Mouse (Mus musculus) myocyte (in vitro differentiated cells): ENCODE data around the gene Lgals9. TPM values are rescaled to one million over a fixed set of nuclear protein-coding genes. Genes with fewer than 3 reads are reported as not detected.

Experiments used
- H3K27me3 ChIP-seq: one replicate; pipeline ENCODE4 v1.6.1; 2011; ENCODE audit not compliant: control insufficient read depth, insufficient read depth, insufficient read length
- H3K36me3 ChIP-seq: one replicate; pipeline ENCODE4 v1.6.1; 2011; ENCODE audit not compliant: control insufficient read depth, insufficient read depth
- H3K4me2 ChIP-seq: one replicate; pipeline ENCODE4 v1.6.1; 2011; ENCODE audit warnings: low read depth, control low read depth
- H3K4me3 ChIP-seq: one replicate; pipeline ENCODE4 v1.5.1; 2011; ENCODE audit warnings: mild to moderate bottlenecking, control low read depth, moderate library complexity
- H3K79me2 ChIP-seq: one replicate; pipeline ENCODE4 v1.6.1; 2011; ENCODE audit not compliant: control insufficient read depth, insufficient read depth
- H3ac ChIP-seq: one replicate; pipeline ENCODE4 v1.6.1; 2011; ENCODE audit not compliant: control insufficient read depth, insufficient read length
- CEBPB ChIP-seq: IDR thresholded peaks from 2 replicates; pipeline ENCODE4 v1.6.1; 2011; ENCODE audit warnings: mild to moderate bottlenecking, moderate library complexity; ENCODE audit not compliant: poor library complexity, insufficient read depth, severe bottlenecking
- E2F4 ChIP-seq: IDR thresholded peaks from one replicate; pipeline ENCODE4 v1.6.1; 2011; ENCODE audit warnings: mild to moderate bottlenecking, control low read depth, moderate library complexity; ENCODE audit not compliant: insufficient read depth
- MAX ChIP-seq: IDR thresholded peaks from one replicate; pipeline ENCODE4 v1.6.1; 2011; ENCODE audit warnings: low read depth, mild to moderate bottlenecking, control low read depth
- MYOD1 ChIP-seq, 3 experiments: IDR thresholded peaks; one replicate each; pipeline ENCODE4 v1.6.1; 2011; ENCODE audit warnings: control low read depth in 2 of 3, low read depth in 2 of 3, mild to moderate bottlenecking in 2 of 3, moderate library complexity in 1 of 3; ENCODE audit not compliant: insufficient read length in 2 of 3, control insufficient read depth in 1 of 3
- MYOG ChIP-seq, 3 experiments: IDR thresholded peaks; one replicate each; pipeline ENCODE4 v1.6.1; 2011; ENCODE audit warnings: control low read depth in 2 of 3, low read depth in 2 of 3, mild to moderate bottlenecking in 2 of 3; ENCODE audit not compliant: insufficient read length in 2 of 3, control insufficient read depth in 1 of 3, insufficient read depth in 1 of 3
- POLR2A ChIP-seq: IDR thresholded peaks from one replicate; pipeline ENCODE4 v1.6.1; 2011; ENCODE audit warnings: low read depth, mild to moderate bottlenecking, control low read depth, moderate library complexity; ENCODE audit not compliant: insufficient read length
- POLR2AphosphoS2 ChIP-seq: IDR thresholded peaks from one replicate; pipeline ENCODE4 v1.6.1; 2011; ENCODE audit warnings: low read depth, control low read depth; ENCODE audit not compliant: insufficient read length
- REST ChIP-seq: IDR thresholded peaks from one replicate; pipeline ENCODE4 v1.6.1; 2011; ENCODE audit warnings: mild to moderate bottlenecking, control low read depth, moderate library complexity; ENCODE audit not compliant: insufficient read depth, insufficient read length
- SRF ChIP-seq: IDR thresholded peaks from one replicate; pipeline ENCODE4 v1.6.1; 2011; ENCODE audit warnings: low read depth; ENCODE audit not compliant: control insufficient read depth, insufficient read length
- TCF12 ChIP-seq: IDR thresholded peaks from one replicate; pipeline ENCODE4 v1.6.1; 2011; ENCODE audit warnings: mild to moderate bottlenecking, control low read depth; ENCODE audit not compliant: poor library complexity, insufficient read depth, severe bottlenecking
- TCF3 ChIP-seq: IDR thresholded peaks from one replicate; pipeline ENCODE4 v1.6.1; 2011; ENCODE audit warnings: low read depth, control low read depth; ENCODE audit not compliant: insufficient read length
- USF1 ChIP-seq: IDR thresholded peaks from one replicate; pipeline ENCODE4 v1.6.1; 2011; ENCODE audit warnings: low read depth, mild to moderate bottlenecking, control low read depth, moderate library complexity
- polyA plus RNA-seq: library from polyadenylated mRNA; unstranded; fragments of >200 nt; fragmentation: generic; extraction: Trizol; gene quantifications from one replicate; pipeline ENCODE4 v1.2.1, GENCODE M21; 2012; ENCODE audit warnings: missing spikeins

Gene Lgals9
- polyA plus RNA-seq, 1 experiment, result 20.9 TPM

GRCm38 (mm10) chr11:79003769-79004638 is 19.3 kb upstream of the Lgals9 start:
- Histone ChIP-seq H3K79me2 (no peaks in the 10 kb centered on the region), H3ac (no peak overlapping the region), H3K4me3 (no peak overlapping the region), H3K36me3 (no peaks in the 10 kb centered on the region), H3K27me3 (no peaks in the 10 kb centered on the region), H3K4me2 (no peak overlapping the region)
- TF ChIP-seq POLR2AphosphoS2 (no peak), USF1 (no peak), POLR2A (no peak), MYOD1 (IDR thresholded peaks at IDR 0.05; ENCODE audit: control insufficient read depth in 1 of 3, insufficient read length in 2 of 3, low read depth in 2 of 3) (no peak), MAX (no peak), REST (no peak), E2F4 (no peak), TCF12 (no peak), TCF3 (no peak), SRF (no peak), MYOG (IDR thresholded peaks at IDR 0.05; ENCODE audit: control insufficient read depth in 1 of 3, insufficient read depth in 1 of 3, insufficient read length in 2 of 3, low read depth in 2 of 3) (no peak), CEBPB (no peak)

GRCm38 (mm10) chr11:79003053-79003768 is 18.5 kb upstream of the Lgals9 start:
- TF ChIP-seq E2F4 (no peak), POLR2AphosphoS2 (no peak), MAX (no peak), SRF (no peak), POLR2A (no peak), MYOD1 (IDR thresholded peaks at IDR 0.05; ENCODE audit: control insufficient read depth in 1 of 3, insufficient read length in 2 of 3, low read depth in 2 of 3) (no peak), MYOG (IDR thresholded peaks at IDR 0.05; ENCODE audit: control insufficient read depth in 1 of 3, insufficient read depth in 1 of 3, insufficient read length in 2 of 3, low read depth in 2 of 3) (no peak), TCF12 (no peak), CEBPB (no peak), USF1 (no peak), TCF3 (no peak), REST (no peak)
- Histone ChIP-seq H3K79me2 (no peaks in the 10 kb centered on the region), H3K4me3 (no peak overlapping the region), H3K27me3 (no peaks in the 10 kb centered on the region), H3ac (no peak overlapping the region), H3K36me3 (no peaks in the 10 kb centered on the region), H3K4me2 (peak overlapping the region; percentile 16)

- H3K4me2 ChIP-seq, result peak overlapping the region; percentile 16
- H3K79me2 ChIP-seq, result no peaks in the 10 kb centered on the region
- no peak for TF ChIP-seq CEBPB
- TF ChIP-seq MYOD1 (IDR thresholded peaks at IDR 0.05; ENCODE audit: control insufficient read depth in 1 of 3, insufficient read length in 2 of 3, low read depth in 2 of 3), result peak in 1 of 3 experiments; percentile 26
- no peaks in the 10 kb centered on the region for H3K27me3 ChIP-seq
- no peaks in the 10 kb centered on the region for H3K36me3 ChIP-seq
- no peak overlapping the region for H3K4me3 ChIP-seq
- H3ac ChIP-seq, result no peak overlapping the region
Observed at GRCm38 (mm10) chr11:79002551-79002951, 17.8 kb upstream of the Lgals9 start.

GRCm38 (mm10) chr11:79001871-79002270 is 17.1 kb upstream of the Lgals9 start:
- Histone ChIP-seq H3K27me3 (no peaks in the 10 kb centered on the region), H3ac (no peak overlapping the region), H3K36me3 (no peaks in the 10 kb centered on the region), H3K4me2 (no peak overlapping the region), H3K4me3 (no peak overlapping the region), H3K79me2 (no peaks in the 10 kb centered on the region)
- TF ChIP-seq CEBPB, result no peak
- no peak for TF ChIP-seq TCF3
- no peak for TF ChIP-seq MYOG (IDR thresholded peaks at IDR 0.05; ENCODE audit: control insufficient read depth in 1 of 3, insufficient read depth in 1 of 3, insufficient read length in 2 of 3, low read depth in 2 of 3)
- no peak for TF ChIP-seq USF1
- no peak for TF ChIP-seq SRF
- no peak for TF ChIP-seq MYOD1 (IDR thresholded peaks at IDR 0.05; ENCODE audit: control insufficient read depth in 1 of 3, insufficient read length in 2 of 3, low read depth in 2 of 3)
- TF ChIP-seq TCF12, result no peak
- TF ChIP-seq POLR2A, result no peak
- TF ChIP-seq E2F4, result no peak
- TF ChIP-seq POLR2AphosphoS2, result no peak
- no peak for TF ChIP-seq MAX
- no peak for TF ChIP-seq REST
